Mouse (Mus musculus) monocyte, adult 5-6 weeks (primary cell): ENCODE data around the gene Pard3. TPM values are rescaled to one million over a fixed set of nuclear protein-coding genes. Genes with fewer than 3 reads are reported as not detected.

Experiments
- ATAC-seq: fragments of 153-309, 156-312 bp; replicated peaks from 2 replicates; pipeline ENCODE4 v1.8.0; 2017; ENCODE audit warnings: mild to moderate bottlenecking; ENCODE audit not compliant: low TSS enrichment, insufficient number of reproducible peaks, severe bottlenecking, poor library complexity, low FRiP score
- total RNA-seq: library from RNA; stranded (forward); fragments of 200-1000, 200-491, 200-594 nt; gene quantifications from 3 replicates; pipeline ENCODE4 v1.2.3, GENCODE M21; 2017

Pard3 gene
- total RNA-seq, 1 experiment from 2014 or later, result not detected

- no peak for ATAC-seq
Measured at GRCm38 (mm10) chr8:127194786-127195407, 131.2 kb downstream of the Pard3 start.

- no peak for ATAC-seq
Measured at GRCm38 (mm10) chr8:127196505-127197265, 133.0 kb downstream of the Pard3 start.

- ATAC-seq, result no peak
Measured at GRCm38 (mm10) chr8:127207455-127207854, 143.8 kb downstream of the Pard3 start.

- ATAC-seq, result no peak
Measured at GRCm38 (mm10) chr8:127210621-127211020, 146.9 kb downstream of the Pard3 start.

GRCm38 (mm10) chr8:127214338-127214737, 150.6 kb downstream of the Pard3 start:
- ATAC-seq, result no peak

- no peak for ATAC-seq
Measured at GRCm38 (mm10) chr8:127214748-127215433, 151.2 kb downstream of the Pard3 start.

- ATAC-seq, result no peak
Measured at GRCm38 (mm10) chr8:127220206-127220605, 156.5 kb downstream of the Pard3 start.

GRCm38 (mm10) chr8:127220615-127221014, 156.9 kb downstream of the Pard3 start:
- no peak for ATAC-seq

GRCm38 (mm10) chr8:127222361-127222760, 158.7 kb downstream of the Pard3 start:
- ATAC-seq, result no peak

- no peak for ATAC-seq
Measured at GRCm38 (mm10) chr8:127226996-127227395, 163.3 kb downstream of the Pard3 start.

GRCm38 (mm10) chr8:127227407-127227806, 163.7 kb downstream of the Pard3 start:
- ATAC-seq, result no peak

GRCm38 (mm10) chr8:127229325-127230232, 165.9 kb downstream of the Pard3 start:
- no peak for ATAC-seq

- no peak for ATAC-seq
Measured at GRCm38 (mm10) chr8:127230233-127230595, 166.5 kb downstream of the Pard3 start.

- no peak for ATAC-seq
Measured at GRCm38 (mm10) chr8:127243351-127243750, 179.7 kb downstream of the Pard3 start.

- no peak for ATAC-seq
Measured at GRCm38 (mm10) chr8:127243841-127244240, 180.1 kb downstream of the Pard3 start.

- no peak for ATAC-seq
Measured at GRCm38 (mm10) chr8:127250746-127251145, 187.1 kb downstream of the Pard3 start.

- ATAC-seq, result no peak
Measured at GRCm38 (mm10) chr8:127251476-127251875, 187.8 kb downstream of the Pard3 start.

- no peak for ATAC-seq
Measured at GRCm38 (mm10) chr8:127251985-127252384, 188.3 kb downstream of the Pard3 start.

- ATAC-seq, result no peak
Measured at GRCm38 (mm10) chr8:127254625-127255024, 190.9 kb downstream of the Pard3 start.
